Mouse (Mus musculus) heart, postnatal 10 days (tissue): Measurements from ENCODE around the gene Fbll1. TPM values are rescaled to one million over a fixed set of nuclear protein-coding genes. Genes with fewer than 3 reads are reported as not detected.
A peak's percentile ranks its signal among the peaks of the same experiment; 100 is the strongest.
"Not testable (repeated sequence)": the region's sequence is repeated elsewhere in the genome, so short reads cannot be mapped to it uniquely, and the experiment has no call there.

Experiments used
- DNase-seq, 2 experiments: peaks; one replicate each; pipeline ENCODE4 v3.0.0; 2021
- intact Hi-C: fragments of 180-260 bp; cut with DNase I; formaldehyde crosslinking; loops from one replicate; pipeline ENCODE4 v1.15.1; 2025
- total RNA-seq, 2 experiments: library from RNA; stranded (reverse); gene quantifications; 2 replicates each; pipeline ENCODE4 v1.2.3; 2021

The Fbll1 gene
- total RNA-seq, result not detected

- peak; percentile 61 to 80 for DNase-seq
- intact Hi-C loops, result no loop called here
These were observed at the start of gene Fbll1 for GRCm38 (mm10) chr11:35798874-35799273. Gene Fbll1, minus strand, starts transcription at chr11:35798884.

- no peak for DNase-seq
- intact Hi-C loops, result no loop called here
These were observed 45.6 kb upstream of the Fbll1 start for GRCm38 (mm10) chr11:35844299-35844698.

- intact Hi-C loops, DNase-seq: not testable (repeated sequence)
These were observed 43.9 kb upstream of the Fbll1 start for GRCm38 (mm10) chr11:35842560-35842959.

- DNase-seq, result no peak
- intact Hi-C loops, result no loop called here
These were observed 43.1 kb upstream of the Fbll1 start for GRCm38 (mm10) chr11:35841738-35842325.

- intact Hi-C loops, result not testable (repeated sequence)
These were observed 42.1 kb upstream of the Fbll1 start for GRCm38 (mm10) chr11:35840806-35841205.

GRCm38 (mm10) chr11:35840282-35840681 is 41.6 kb upstream of the Fbll1 start:
- no peak for DNase-seq
- intact Hi-C loops, result no loop called here

More at GRCm38 (mm10) chr11:35840806-35841205, 42.1 kb upstream of the Fbll1 start:
- not testable (repeated sequence) for DNase-seq

- intact Hi-C loops, result loop anchor here (10.0 kb wide), 1 partner anchor 1004 kb away; the partner anchor contains the start of gene Spdl1
- DNase-seq, result peak; percentile 90 to 93
These were observed 40.0 kb upstream of the Fbll1 start for GRCm38 (mm10) chr11:35838345-35839338.

- DNase-seq, result no peak
- intact Hi-C loops, result loop anchor here (10.0 kb wide), 1 partner anchor 1003 kb away; the partner anchor contains the start of gene Spdl1
These were observed 38.8 kb upstream of the Fbll1 start for GRCm38 (mm10) chr11:35837156-35838126.

- DNase-seq, result peak; percentile 94 to 98
- intact Hi-C loops, result loop anchor here (5.0 to 10.0 kb wide), 2 partner anchors 62 to 999 kb away; partner anchors contain the start of gene Spdl1
These were observed 35.5 kb upstream of the Fbll1 start, which contains the start of gene Rars for GRCm38 (mm10) chr11:35834022-35834760. Gene Rars, minus strand, starts transcription at chr11:35834506.

- no peak for DNase-seq
- intact Hi-C loops, result loop anchor here (5.0 to 10.0 kb wide), 2 partner anchors 61 to 998 kb away; partner anchors contain the start of gene Spdl1
These were observed 34.6 kb upstream of the Fbll1 start for GRCm38 (mm10) chr11:35833270-35833669.

GRCm38 (mm10) chr11:35832139-35832538 is 33.5 kb upstream of the Fbll1 start:
- intact Hi-C loops, result loop anchor here (1.0 to 10.0 kb wide), 3 partner anchors 60 to 997 kb away; partner anchors contain the start of gene Spdl1

GRCm38 (mm10) chr11:35827714-35828113 is 29.0 kb upstream of the Fbll1 start:
- intact Hi-C loops, result no loop called here
- DNase-seq, result no peak

More at GRCm38 (mm10) chr11:35832139-35832538, 33.5 kb upstream of the Fbll1 start:
- no peak for DNase-seq

- no peak for DNase-seq
- intact Hi-C loops, result no loop called here
These were observed 17.6 kb upstream of the Fbll1 start for GRCm38 (mm10) chr11:35816316-35816715.

- intact Hi-C loops, result no loop called here
- DNase-seq, result no peak
These were observed 12.8 kb upstream of the Fbll1 start for GRCm38 (mm10) chr11:35811458-35811857.

GRCm38 (mm10) chr11:35801332-35801731 is 2.6 kb upstream of the Fbll1 start:
- no peak for DNase-seq
- intact Hi-C loops, result no loop called here

GRCm38 (mm10) chr11:35798495-35798820 is 226 bp downstream of the Fbll1 start:
- no peak for DNase-seq
- intact Hi-C loops, result no loop called here

- no peak for DNase-seq
- intact Hi-C loops, result no loop called here
These were observed 761 bp downstream of the Fbll1 start for GRCm38 (mm10) chr11:35797751-35798494.

GRCm38 (mm10) chr11:35792800-35793199 is 5.9 kb downstream of the Fbll1 start:
- DNase-seq, intact Hi-C loops: not testable (repeated sequence)

GRCm38 (mm10) chr11:35788443-35788842 is 10.2 kb downstream of the Fbll1 start:
- no peak for DNase-seq
- intact Hi-C loops, result no loop called here
